Mouse (Mus musculus) thymus, postnatal 10 days (tissue): ENCODE measurements around the gene Olfr33.
A peak's percentile ranks its signal among the peaks of the same experiment; 100 is the strongest.

ENCODE experiments used
- DNase-seq, 2 experiments: peaks; one replicate each; pipeline ENCODE4 v3.0.0; 2021; ENCODE audit warnings: low spot score in 2 of 2

The Olfr33 gene

DNA sequence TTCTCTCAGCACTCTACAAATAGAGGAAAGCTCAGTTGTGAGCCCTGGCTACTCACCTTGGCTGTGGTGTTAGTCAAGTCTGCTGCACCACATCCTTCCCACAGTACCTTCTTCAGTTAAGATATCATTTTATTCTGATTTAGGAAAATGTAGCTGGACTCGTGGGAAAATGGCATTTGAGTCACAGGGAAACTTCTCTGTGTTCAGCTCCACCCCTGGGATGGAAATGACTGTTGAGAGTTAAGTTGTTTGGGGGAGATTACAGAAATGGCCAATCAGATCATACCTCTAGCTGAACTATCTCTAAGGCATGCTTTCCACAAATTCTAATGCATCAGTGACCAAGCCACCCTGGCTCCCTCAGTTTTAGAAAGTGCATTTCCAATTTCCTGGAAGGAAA lies at the start of gene Olfr33:
Gene Olfr33, minus strand, starts transcription at position 101 of the 400 bp plus-strand sequence.
- no peak for DNase-seq

DNA sequence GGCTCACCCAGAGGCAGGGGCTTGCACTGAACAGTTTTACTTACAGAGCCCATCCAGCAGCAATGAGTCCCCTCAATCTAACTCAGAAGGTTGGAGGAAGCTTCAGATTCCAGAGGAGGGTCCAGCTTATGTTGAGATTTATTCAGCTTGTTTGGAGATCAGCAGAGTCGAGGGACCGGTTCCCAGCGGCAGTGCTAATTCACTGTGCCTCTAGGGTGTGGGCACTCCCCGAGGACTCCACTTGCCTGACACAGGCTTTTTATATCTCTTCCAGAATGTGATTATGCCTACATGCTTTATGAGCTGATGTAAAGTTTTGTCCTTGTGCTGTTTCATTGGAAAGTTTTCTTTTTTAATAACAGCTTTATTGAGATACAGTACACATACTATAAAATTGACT lies 40.4 kb upstream of the Olfr33 start, which contains the start of the genes Olfr560 and Olfr78:
Gene Olfr560, minus strand, starts transcription at position 101 of the 400 bp plus-strand sequence.
Gene Olfr78, minus strand, starts transcription at position 206 of the 400 bp plus-strand sequence.
- no peak for DNase-seq

DNA sequence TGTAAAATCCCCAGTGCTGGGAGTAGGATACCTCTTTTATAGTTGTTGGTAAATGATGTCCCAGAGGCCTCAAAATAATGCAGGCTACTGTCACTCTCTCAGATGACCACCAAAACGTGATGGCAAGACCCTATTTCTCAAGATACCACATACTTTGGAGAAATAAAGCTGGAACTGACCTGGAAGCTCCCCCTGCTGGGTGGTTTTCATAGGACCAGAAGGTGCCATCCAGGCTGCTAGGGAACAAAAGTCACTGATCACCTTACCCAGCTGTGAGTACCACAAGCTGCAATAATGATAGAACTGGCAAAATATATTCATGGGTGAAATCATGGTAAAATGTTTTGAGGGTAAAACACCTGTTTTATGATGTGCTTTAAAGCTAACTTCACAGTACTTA lies 33.2 kb upstream of the Olfr33 start:
- DNase-seq, result no peak

DNA sequence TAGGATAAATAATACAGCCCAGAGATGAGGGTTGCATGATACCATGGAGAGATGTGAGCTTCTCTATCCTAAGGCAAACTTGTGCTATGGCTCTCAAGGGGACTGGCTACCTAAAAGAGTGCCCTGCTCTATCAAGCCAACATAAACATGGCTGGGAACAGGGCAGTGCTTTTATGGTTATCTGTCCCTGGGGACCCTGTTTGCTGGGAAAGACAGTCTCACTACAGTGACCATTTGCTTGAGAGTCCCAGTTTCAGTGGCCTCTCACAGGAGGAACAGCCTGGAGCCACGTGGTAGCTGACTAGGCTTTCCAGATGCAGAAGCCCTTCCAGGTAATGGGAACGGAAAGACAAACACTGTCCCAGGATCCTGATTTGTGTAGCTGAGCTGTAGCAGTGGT lies 18.8 kb upstream of the Olfr33 start:
- no peak for DNase-seq

DNA sequence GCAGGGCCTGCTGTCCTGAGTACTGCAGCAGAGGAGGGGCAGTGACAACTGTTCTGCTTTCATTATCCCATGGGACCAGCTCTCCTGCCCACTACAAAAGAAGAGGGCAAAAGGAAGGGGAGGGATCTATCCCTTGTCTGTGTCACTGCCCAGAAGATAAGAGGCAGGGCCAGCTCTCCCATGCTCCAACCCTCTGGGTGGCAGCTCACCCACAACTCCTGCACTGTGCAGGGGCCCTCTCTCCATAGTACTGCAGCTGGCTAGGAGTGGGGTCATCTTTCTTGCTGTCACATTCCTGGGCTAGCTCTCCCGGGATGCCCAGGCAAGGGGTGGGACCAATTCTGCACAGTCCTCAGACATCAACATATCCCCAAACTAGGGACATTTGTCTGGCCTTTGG lies 14.9 kb upstream of the Olfr33 start:
- DNase-seq, result no peak

DNA sequence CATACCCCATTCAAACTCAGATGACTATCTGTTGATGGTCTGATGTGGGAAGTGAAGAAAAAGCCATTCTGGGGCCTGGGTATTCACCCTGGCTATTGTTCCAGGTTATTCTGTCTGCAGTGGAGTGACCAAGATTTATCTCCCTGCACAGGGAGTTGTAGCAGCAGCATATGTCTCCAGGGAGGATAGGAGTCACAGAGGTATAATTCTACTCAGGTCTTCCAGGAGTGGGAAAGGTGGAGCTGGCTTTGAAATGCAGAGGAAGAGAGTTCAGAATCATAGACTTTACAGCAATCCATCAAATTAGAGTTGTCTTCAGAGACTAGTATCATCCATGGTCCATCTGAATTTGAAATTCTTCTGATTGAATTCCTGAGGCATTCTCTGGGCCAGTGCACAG lies 8.5 kb upstream of the Olfr33 start, which contains the start of gene Olfr559:
Gene Olfr559, minus strand, starts transcription at position 101 of the 400 bp plus-strand sequence.
- DNase-seq, result no peak

DNA sequence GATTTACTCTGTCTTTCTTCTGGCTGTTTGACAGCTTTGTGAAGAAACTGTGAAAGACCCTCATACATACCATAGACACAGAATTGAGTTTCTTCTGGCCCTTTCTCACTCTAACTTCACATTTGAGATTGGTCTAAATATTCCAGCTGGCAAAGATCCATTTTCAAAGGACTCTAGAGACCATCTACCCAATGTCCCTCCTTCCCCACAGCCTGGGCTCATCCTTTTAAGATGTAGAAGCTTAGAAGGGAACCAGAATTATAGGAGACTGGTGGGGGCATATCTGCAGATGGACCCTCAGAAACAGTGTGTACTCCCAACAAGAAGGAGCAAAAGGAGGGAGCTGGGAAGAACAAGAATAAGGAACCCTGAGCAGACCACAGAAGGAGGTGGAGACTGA lies 17.0 kb downstream of the Olfr33 start, which contains the start of gene Olfr558:
Gene Olfr558, plus strand, starts transcription at position 301 of the 400 bp plus-strand sequence.
- DNase-seq, result no peak

DNA sequence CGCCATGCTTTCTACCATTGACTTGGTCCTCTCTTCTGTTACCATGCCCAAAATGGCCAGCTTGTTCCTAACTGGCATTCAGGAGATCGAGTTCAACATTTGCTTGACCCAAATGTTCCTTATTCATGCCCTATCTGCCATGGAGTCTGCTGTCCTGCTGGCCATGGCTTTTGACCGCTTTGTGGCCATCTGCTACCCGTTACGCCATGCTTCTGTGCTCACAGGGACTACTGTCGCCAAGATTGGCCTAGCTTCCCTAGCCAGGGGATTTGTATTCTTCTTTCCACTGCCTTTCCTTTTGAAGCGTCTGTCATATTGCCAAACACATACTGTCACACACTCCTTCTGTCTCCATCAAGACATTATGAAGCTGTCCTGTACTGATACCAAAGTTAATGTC lies 20.4 kb downstream of the Olfr33 start:
- no peak for DNase-seq

DNA sequence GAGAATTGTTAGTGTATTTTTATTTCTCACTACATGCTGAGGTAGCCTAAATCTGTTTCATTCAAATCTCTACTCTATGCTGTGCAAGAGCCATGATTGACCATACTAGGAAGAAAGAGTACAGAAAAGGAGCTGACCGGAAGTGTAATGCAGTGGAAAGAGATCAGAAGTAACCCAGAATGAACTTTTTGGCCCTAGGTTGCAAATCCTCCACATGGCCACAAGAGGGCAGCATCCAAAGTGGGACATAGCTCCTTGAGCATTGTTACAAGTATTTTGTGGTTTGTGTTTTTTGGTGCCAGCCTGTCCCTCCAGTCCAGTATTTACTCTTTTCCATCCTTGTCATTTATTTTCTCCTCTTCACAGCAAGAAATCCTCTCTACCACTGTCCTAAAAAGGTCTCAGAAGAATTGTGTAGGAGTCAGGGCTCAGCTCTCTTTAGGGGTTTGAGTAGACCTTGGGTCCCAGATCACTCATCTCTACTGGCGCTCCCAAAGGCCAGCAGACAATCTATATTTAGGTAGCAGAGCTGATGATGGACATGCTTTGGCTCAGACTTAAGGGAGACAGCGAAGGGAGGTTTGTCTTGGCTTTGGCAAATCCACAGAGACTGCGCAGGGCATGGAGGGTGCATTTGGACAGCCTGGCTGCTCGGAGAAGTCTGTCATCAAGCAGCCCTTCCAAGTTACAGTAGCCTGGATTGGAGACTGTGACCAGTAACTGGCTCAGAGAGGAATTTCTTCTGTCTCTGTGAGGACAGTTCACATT lies 23.3 kb downstream of the Olfr33 start, which contains the start of gene Olfr557:
Gene Olfr557, plus strand, starts transcription at position 553 of the 768 bp plus-strand sequence.
- peak in 1 of 2 experiments; percentile 35 for DNase-seq

DNA sequence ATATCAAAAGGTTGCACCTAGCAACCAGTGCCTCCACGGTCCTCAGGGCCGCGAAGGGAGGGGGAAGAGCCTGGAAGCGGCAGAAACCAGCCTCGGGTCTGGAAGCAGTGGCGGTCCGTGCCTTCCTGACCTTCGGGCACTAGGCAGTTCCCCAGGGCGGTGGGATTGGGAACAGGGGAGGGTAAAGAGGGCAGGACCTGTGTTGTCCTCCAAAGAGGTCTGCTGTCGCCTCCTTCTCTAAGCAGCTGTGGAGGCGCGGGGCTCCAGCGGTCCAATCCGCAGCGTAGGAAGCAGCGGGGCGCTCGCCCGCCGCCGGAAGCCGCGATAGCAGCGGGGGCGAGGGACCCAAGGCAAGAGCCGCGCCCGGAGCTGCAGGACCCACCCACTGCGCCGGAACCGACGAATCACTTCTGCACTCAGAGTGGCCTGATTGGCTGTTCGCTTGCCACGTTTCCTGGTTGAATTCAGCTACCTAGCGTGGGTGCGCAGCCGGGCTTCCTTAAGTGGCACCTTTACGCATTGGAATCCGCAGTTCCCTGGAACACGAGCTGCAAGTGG lies 31.8 kb downstream of the Olfr33 start, which contains the start of gene Trim68:
Gene Trim68, minus strand, starts transcription at position 384 of the 558 bp plus-strand sequence.
- DNase-seq, result peak; percentile 90 to 91

DNA sequence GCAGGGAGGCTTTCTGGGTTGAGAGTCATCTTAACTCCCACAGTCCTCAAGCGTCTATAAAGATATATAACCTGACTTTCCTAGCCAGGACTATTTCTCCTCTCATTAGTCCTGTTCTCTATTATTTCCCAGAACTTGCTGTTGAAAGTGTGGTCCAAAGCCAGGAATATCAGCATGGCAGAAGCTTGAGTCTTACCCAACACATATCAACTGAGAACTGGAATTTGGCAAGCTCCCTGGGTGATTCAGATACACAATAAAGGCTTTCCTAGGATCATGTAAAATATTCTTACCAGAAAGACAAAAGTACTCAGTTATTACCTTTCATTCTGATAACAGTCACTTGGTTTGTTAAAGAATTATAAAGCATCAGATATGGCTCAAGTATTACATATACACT lies 37.0 kb downstream of the Olfr33 start:
- DNase-seq, result no peak

DNA sequence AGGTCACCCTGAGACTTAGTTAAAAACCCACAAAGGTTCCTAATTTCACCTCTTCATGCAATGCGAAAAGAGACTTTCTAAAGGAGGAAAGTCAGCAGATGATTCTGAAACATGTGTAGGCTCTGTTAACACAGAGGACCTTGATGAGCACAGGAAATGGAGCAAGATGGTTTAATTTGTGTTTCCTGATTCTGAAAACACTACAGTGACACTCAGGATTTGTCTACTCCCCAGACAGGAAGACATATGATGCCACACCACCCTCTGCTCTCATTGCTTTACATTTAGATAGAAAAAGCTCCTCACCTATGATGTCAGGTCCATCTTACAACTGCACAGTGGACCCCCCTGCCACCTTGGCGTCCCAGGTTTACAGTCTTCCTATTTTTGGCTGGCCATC lies 42.6 kb downstream of the Olfr33 start:
- DNase-seq, result no peak

DNA sequence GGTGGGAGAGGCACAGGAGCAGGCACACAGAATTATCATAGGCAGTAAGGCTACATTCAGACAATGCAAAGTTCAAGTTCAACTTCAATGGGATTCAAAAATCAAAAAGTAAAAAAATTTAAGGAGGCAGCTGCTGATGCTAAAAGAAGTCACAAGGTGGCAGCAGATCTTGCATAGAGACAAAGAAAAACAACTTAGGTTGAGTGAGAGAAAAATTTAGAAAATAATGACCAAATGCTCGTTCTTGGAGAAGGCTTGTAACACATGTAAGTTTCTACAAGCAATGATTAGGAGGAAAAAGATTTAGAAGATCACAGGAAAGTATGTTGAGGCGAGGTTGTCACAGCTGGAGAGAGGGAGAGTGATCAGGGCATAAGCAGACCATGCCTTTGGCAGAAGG lies 53.5 kb downstream of the Olfr33 start:
- DNase-seq, result no peak

DNA sequence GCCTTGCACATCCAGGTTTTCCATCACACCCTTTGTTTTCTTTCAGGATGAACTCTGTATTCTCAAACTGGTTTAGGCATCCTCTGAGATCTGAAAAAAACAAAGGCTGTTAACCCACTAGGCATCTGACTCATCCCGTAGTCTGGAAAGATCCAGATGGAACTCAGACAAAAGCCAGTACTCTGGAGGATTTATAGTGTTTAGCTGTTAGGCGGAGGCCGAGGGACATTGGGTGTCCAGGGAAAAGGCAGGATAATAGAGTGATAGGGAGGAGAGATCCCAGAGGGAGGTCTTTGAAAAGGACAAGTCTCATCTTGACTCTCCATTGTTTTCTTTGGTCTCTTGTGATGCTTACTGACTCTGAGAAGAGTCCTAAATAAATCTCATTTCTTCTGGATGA lies 54.3 kb downstream of the Olfr33 start, which contains the start of gene Olfr556:
Gene Olfr556, plus strand, starts transcription at position 301 of the 400 bp plus-strand sequence.
- no peak for DNase-seq
